Mouse (Mus musculus) mouse trophoblast stem cell (cell line): ENCODE results near the gene Snx9.

ENCODE experiments used
- in situ Hi-C, 2 experiments: fragments of 300-500 bp; cut with MseI, MboI; formaldehyde crosslinking; loops; 2 replicates in 1 of 2; 3 replicates in 1 of 2; pipeline ENCODE4 v1.15.1; 2025

Gene Snx9

GRCm38 (mm10) chr17:5842988-5843640, 2.0 kb downstream of the Snx9 start:
- in situ Hi-C loops: no loop called here

DNA sequence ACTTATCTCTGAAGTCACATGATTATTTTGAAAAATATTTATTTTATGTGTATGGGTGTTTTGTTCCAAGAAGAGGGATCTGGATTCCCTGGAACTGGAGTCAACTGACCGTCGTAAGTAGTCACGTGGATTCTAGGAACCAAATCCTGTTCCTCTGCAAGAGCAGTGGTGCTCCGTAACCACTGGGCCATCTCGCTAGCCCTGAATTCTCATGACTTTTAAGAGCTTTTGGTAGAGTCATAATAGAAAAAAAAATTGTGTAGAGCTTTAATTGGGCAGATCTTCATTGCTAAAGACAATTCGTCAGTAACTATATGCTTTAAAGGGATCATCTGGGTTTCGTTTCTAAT, 2.5 kb downstream of the Snx9 start:
- in situ Hi-C loops: no loop called here

DNA sequence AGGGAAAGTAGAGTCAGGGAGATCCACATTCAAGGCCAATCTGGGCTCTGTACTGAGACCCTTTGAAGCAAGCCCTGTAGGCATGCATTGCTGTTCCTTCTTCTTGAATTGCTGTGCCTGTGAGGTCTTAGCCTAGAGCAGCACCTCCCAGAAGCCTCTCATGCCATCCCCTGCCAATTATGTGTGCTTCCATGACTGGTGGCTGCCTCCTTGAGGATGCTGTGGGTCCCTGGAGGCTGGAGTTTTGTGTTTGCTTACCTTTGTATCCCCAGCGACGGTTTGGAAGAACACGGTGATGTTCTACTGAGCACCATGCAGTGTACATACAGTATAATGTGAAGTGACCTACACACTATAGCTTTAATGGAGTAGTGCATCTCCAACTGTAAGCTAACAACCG, 4.2 kb downstream of the Snx9 start:
- in situ Hi-C loops: no loop called here

DNA sequence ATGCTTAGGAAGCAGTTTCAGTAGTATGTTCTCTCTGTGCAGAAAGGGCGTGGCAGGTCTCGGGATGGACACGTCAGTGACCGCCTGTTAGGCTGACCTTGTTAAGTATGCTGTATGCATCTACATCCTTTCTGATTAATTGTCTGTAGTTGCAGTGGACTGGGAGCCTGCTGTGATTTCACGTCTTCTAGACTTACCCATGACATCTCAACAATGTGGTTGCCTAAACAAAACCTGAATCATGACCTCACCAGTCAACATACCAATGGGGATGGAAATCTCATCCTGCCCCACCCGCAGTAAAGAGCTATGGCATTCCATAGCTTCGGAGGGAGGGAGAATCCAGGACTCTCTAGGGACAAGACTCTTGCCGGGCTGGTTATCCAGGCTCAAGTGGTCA, 5.0 kb downstream of the Snx9 start:
- in situ Hi-C loops: no loop called here

DNA sequence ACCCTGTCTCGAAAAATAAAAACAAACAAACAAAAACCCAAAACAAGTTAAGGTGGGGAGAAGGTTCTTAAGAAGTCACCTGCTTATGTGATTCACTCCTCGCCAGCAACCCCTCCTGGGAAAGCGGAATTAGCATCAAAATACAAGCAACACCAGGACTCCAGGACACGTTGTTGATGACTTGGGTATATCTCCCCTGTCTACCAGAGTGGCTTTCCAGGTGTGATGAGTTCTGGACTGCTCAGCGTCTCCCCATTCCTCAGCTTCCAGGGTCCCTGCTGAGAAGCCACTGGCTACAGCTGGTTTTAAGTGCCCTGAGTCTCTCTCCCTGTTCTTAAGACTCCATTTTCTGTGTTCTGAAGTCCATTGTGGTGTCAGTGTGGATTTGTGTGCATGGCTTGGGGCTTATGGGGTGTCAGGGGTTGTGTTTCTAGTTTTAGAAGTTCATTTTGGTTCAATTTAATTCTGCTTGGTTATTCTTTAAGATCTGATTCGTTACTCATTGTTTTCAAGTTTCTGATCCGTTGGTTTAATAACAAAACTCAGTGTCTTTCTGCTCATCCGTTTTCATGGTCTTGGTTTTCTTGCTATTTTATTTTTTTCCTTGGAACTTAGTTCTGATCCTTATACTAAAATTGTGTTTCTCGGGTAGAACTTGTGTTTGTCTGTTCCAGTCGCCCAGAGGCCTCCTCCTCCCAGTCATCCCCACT, 7.7 kb downstream of the Snx9 start:
- in situ Hi-C loops: no loop called here

DNA sequence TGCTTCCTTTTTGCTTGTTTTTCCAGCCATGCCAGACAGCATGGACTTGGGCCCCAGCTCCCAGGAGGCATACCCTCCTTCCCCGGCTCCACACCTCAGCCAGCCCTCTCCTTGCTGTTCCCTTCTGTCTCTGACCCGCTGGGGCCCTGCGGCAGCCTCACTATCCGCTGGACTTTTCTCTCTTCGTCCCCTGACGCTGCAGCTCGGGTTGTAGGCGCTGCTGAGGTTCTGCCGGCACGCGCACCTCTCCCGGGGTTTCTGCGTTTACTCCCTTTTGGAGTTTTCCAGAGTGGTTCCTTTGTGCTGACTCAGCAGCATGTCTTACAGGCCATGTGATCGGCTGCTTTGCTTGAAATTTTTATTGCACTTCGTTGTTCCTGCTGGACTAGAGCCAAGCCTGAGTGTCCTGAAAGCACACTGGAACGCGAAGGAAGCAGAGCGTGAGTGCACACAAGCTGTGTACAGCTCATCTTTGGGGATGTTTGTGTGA, 8.3 kb downstream of the Snx9 start:
- in situ Hi-C loops: no loop called here

- in situ Hi-C loops: no loop called here
These were observed 8.9 kb downstream of the Snx9 start for GRCm38 (mm10) chr17:5850031-5850430.

GRCm38 (mm10) chr17:5850476-5850875, 9.3 kb downstream of the Snx9 start:
- in situ Hi-C loops: no loop called here

DNA sequence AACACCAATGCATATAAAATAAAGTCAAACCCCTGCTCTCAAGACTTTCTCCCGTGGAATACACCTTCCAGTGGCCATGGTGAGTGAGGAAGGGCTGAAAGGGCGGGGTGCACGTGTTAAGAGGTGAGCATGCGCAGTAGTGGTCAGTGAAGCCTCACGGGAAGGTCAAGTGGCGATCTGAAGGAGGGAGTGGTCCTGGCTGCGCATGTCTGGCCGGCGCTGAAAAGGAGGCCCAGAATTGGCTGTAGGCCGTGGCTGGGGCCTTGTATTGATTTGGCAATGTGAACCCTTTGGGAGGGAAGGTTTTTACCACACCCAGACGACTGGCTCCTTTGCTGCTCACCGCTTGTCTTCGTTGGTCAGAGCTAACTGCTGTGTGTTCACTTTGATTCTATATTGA, 12.8 kb downstream of the Snx9 start:
- in situ Hi-C loops: no loop called here

GRCm38 (mm10) chr17:5855560-5855959, 14.4 kb downstream of the Snx9 start:
- in situ Hi-C loops: no loop called here

DNA sequence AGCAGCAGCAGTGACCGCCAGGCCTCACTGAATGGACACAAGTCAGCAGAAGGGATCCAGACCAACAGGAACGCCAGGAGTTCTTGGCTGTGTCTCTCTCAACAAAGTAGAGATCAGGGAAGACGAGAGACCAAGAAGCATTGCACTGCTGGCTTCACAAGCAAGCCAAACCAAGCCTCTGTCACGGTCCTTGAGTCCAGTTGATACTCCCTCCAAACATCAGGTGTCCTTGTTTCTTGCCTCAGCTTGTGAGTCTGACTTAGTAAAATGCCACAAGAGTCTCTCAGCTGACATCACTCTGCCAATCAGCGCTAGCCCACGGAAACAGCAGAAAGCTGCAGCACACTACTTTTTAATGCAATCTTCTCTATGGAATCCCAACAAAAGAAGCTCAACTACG, 15.3 kb downstream of the Snx9 start:
- in situ Hi-C loops: no loop called here

GRCm38 (mm10) chr17:5857206-5857605, 16.1 kb downstream of the Snx9 start:
- in situ Hi-C loops: no loop called here

DNA sequence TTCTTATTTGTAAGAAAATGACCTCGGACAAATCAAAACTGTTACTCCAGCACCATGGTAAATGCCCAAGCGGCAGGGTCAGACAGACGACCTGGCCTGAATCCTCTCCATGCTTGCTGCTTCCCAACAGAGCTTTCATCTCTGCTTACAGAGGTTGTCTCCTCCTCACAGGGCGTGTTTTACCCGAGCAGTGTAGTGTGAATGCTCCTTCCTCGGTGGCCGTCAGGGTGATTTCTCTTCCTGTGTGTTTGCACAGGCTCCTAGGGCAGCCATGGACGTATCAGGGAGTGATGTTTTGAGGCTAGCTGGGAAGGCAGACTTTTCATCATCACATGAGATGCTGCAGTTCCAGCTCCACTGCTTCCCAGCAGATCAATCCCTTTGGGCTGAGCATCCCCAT, 17.1 kb downstream of the Snx9 start:
- in situ Hi-C loops: no loop called here

- in situ Hi-C loops: no loop called here
These were observed 21.2 kb downstream of the Snx9 start for GRCm38 (mm10) chr17:5862285-5862684.

DNA sequence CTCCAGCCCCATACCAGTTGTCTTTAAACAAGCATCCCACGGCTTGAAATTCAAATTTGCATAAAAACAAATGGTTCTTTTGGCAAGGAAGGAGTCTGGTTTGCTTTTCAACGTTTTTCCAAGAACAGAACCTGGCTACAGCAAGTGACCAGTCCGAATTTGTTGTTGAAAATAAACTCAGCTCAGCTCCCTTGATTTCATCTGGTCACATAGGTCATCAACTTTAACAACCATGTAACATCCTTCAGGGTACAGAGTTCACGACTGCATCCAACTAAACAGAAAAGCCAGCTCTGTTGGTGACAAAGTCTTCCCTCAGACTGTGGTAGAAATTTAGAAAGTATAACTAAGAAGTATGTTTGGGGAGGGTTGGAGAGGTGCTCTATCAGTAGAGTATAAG, 21.7 kb downstream of the Snx9 start:
- in situ Hi-C loops: no loop called here

- in situ Hi-C loops: no loop called here
These were observed 22.6 kb downstream of the Snx9 start for GRCm38 (mm10) chr17:5863745-5864144.

DNA sequence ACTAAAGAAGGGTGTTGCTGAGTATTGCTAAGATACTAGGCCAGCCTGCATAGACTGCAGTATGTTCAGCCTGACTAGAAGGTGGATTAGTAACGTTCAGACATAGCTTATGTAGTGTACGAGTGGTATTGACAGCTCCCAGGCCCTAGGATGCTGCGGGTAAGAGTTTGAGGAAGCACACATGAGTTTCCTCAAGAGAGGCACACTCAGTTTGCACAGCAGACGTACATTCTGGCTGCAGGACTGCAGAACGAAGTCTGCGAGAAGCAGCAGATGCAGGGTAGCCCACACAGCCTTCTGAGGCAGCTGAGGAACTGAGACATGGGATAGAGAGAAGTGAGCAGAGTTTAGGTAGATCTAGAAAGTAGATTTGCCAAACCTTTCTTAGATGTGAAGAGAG, 26.3 kb downstream of the Snx9 start:
- in situ Hi-C loops: no loop called here

DNA sequence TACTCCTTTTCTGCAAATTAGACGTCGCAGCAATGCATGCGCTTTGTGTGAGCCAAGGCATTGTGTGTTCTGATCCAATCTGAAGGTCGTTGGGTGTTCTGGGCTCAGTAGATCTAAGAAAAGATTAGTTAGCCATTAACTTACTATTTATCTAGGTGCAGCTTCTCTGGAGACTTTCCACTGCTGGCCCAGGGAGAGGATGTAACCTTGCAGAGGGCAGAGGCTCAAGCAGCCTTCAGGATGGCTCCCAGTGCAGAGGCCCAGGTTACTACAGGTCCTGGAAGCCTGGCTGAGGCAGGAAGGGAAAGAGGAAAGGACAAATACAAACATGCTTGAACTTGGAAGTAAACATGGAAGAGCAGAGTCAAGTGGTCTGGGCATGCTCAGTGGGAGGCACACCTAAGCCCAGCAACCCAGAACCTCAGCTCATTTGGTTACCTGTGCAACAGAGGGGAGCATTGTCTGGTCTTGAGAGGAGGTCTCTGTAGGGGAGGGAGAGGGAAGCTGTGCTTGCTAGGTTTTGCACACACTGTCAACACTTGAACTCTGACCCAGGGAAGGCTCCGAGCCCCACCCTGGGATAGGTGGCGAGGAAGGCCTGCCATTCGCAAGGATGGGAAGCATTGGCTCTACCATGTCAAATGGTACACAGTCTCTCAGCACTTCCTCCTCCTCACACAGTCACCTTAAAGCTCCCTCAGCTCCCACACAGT, 27.3 kb downstream of the Snx9 start:
- in situ Hi-C loops: no loop called here

DNA sequence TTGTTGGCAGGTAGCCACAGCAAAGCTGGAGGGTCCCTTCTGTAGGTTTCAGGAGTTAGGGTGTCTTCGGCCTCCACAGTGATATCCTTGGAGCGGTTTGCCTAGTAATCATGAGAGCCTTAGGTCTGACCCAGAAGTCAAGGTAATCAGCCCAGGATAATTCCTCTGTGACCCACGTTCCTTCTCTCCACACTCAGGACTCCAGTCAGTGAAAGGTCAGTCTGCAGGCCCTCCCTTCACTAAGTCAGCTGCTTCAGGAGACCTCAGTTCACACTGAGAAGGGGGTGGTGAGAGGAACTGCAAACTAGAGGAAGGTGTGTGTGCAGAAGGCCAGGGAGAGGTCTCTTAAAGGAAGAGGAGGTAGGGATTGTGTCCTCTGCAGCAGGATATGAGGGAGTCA, 28.3 kb downstream of the Snx9 start:
- in situ Hi-C loops: no loop called here

DNA sequence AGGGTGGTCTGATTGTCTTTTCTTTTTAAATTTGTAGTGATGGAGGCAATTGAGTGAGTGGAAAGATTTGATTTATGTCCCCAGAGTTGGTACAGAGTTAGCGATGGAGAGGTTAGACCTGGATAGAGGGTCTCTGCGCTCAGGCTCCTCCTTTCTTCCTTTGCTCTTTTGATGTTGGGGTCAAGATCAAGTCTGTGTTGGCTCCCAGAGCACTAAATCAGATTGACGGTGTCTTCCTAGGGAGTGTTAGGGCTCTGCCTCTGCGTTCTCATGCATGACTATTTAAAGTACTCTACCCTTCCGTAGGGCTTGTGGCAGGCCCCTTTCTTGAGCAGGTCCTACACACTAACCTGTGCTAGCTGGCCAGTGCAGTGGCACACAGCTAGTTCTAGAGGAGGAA, 28.9 kb downstream of the Snx9 start:
- in situ Hi-C loops: no loop called here

DNA sequence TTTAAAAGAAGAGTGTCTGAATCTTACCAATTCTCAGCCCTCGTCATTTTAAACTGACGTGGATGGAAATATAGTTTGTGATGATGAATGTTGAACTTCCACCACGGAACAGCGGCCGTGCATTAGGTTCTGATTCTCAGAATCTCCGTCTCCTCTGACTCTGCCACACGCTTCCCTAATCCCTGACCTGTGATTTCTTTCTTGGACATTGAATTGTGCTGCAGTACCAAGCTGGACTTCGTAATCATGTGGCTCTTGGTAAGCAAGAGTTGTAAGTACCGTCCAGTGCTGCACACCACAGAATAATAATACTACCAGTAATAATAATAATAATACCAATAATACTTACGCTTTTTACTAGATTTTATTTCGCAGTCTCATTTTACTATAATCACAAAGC, 29.6 kb downstream of the Snx9 start:
- in situ Hi-C loops: no loop called here

DNA sequence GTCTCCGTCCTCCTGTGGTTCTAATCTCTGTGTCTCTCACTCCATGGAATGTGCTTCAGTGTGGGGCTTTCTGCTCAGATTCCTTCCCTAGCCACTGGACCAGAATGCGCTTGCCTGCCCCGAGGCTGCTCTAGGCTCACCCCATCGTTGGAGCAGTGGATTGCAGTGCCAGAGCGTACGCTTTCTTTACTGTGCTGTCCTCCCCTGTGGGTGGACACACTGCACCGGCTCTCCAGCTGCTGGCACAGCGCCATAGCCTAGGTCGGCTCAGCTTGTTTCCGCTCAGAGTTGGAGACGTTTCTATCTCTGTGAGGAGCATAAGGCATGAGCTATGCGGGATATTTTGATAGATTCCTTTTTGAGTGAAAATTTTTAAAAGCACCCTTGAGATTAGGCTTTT, 31.4 kb downstream of the Snx9 start:
- in situ Hi-C loops: no loop called here

- in situ Hi-C loops: no loop called here
These were observed 33.4 kb downstream of the Snx9 start for GRCm38 (mm10) chr17:5874565-5874964.
